ENCODE assay signal across 11 mouse cellular contexts in genomic region chr15:78044826-78045225, GRCm38 (mm10).
DNase-seq lines count a peak whose midpoint lies in the region; ATAC-seq and TF ChIP-seq lines count a peak whose summit lies in the region.
"Had no signal": no experiment of that assay in that cellular context is flagged by ENCODE, and none has a peak within 500 bp of the region (broad histone marks: within the 10 kb centered on the region; RNA-seq: fewer than 3 reads in every experiment).

No protein-coding gene starts in this region.

- intact Hi-C loops in heart, postnatal 36 days (cut with DNase I) = no loop called here

- H3K27me3 ChIP-seq in hindbrain, postnatal 0 days (ENCODE audit: insufficient read depth, low read length) = no peaks in the 10 kb centered on the region
- H3K27me3 ChIP-seq in hindbrain, embryonic 10.5 days (ENCODE audit: insufficient read depth, poor library complexity, severe bottlenecking) = no peaks in the 10 kb centered on the region
- no peaks in the 10 kb centered on the region for H3K27me3 ChIP-seq in intestine, embryonic 16.5 days (replicated peaks; ENCODE audit: control insufficient read depth, insufficient read depth, low read length)
- H3K27me3 ChIP-seq in liver, embryonic 11.5 days (replicated peaks; ENCODE audit: control insufficient read depth, insufficient read depth, low read length) = no peaks in the 10 kb centered on the region

- ATAC-seq in hindbrain, postnatal 0 days = peak; percentile 67
- ATAC-seq in intestine, embryonic 16.5 days = no peak
- no peak for ATAC-seq in liver, embryonic 11.5 days (replicated peaks; ENCODE audit: low FRiP score)

- no peaks in the 10 kb centered on the region for H3K9me3 ChIP-seq in hindbrain, postnatal 0 days (ENCODE audit: low read length)
- no peaks in the 10 kb centered on the region for H3K9me3 ChIP-seq in hindbrain, embryonic 10.5 days
- H3K9me3 ChIP-seq in intestine, embryonic 16.5 days (ENCODE audit: control insufficient read depth, low read length) = no peaks in the 10 kb centered on the region
- no peaks in the 10 kb centered on the region for H3K9me3 ChIP-seq in liver, embryonic 11.5 days (ENCODE audit: control insufficient read depth, low read length)
- H3K9me3 ChIP-seq: forebrain, embryonic 10.5 days had no signal

- H3K4me3 ChIP-seq in hindbrain, postnatal 0 days (ENCODE audit: low read length) = no peak overlapping the region
- H3K4me3 ChIP-seq in hindbrain, embryonic 10.5 days = no peak overlapping the region
- no peak overlapping the region for H3K4me3 ChIP-seq in intestine, embryonic 16.5 days (ENCODE audit: low read length)
- no peak overlapping the region for H3K4me3 ChIP-seq in liver, embryonic 11.5 days (ENCODE audit: low read depth, low read length)
- H3K4me3 ChIP-seq: forebrain, embryonic 10.5 days had no signal

- no peak overlapping the region for H3K4me2 ChIP-seq in hindbrain, postnatal 0 days (ENCODE audit: low read depth, low read length)
- H3K4me2 ChIP-seq in intestine, embryonic 16.5 days (ENCODE audit: low read depth, low read length) = no peak overlapping the region
- H3K4me2 ChIP-seq in liver, embryonic 11.5 days = no peak overlapping the region

- H3K4me1 ChIP-seq in hindbrain, postnatal 0 days (ENCODE audit: insufficient read depth, low read length) = peaks cover 6% of the 10 kb centered on the region; the same call in 1 of the 2 replicates
- H3K4me1 ChIP-seq in hindbrain, embryonic 10.5 days (replicated peaks) = no peaks in the 10 kb centered on the region
- H3K4me1 ChIP-seq in intestine, embryonic 16.5 days (ENCODE audit: control insufficient read depth, insufficient read depth, low read length) = no peaks in the 10 kb centered on the region
- no peaks in the 10 kb centered on the region for H3K4me1 ChIP-seq in liver, embryonic 11.5 days (replicated peaks; ENCODE audit: control insufficient read depth, insufficient read depth, low read length)
- H3K4me1 ChIP-seq: forebrain, embryonic 10.5 days had no signal

- WGBS in hindbrain, postnatal 0 days = 63% methylated on average over 6 of the region's 6 CpGs
- WGBS in hindbrain, embryonic 10.5 days = 77% methylated on average over 6 of the region's 6 CpGs
- 78% methylated on average over 6 of the region's 6 CpGs for WGBS in intestine, embryonic 16.5 days
- 70% methylated on average over 6 of the region's 6 CpGs for WGBS in liver, embryonic 11.5 days

- H3K36me3 ChIP-seq in hindbrain, postnatal 0 days (ENCODE audit: insufficient read depth, low read length) = no peaks in the 10 kb centered on the region
- no peaks in the 10 kb centered on the region for H3K36me3 ChIP-seq in hindbrain, embryonic 10.5 days
- no peaks in the 10 kb centered on the region for H3K36me3 ChIP-seq in intestine, embryonic 16.5 days (ENCODE audit: control insufficient read depth, insufficient read depth, low read length)
- no peaks in the 10 kb centered on the region for H3K36me3 ChIP-seq in liver, embryonic 11.5 days (ENCODE audit: control insufficient read depth, insufficient read depth, low read length)
- H3K36me3 ChIP-seq: forebrain, embryonic 10.5 days had no signal

- no peak for TF ChIP-seq CTCF in hindbrain, postnatal 0 days (IDR thresholded peaks at IDR 0.05; ENCODE audit: low read depth)

- no peak for DNase-seq in hindbrain, postnatal 0 days (ENCODE audit: low spot score)
- no peak for DNase-seq in hindbrain, embryonic 10.5 days (ENCODE audit: low spot score)
- peak; percentile 42 to 55 for DNase-seq in frontal cortex, postnatal 10 days (ENCODE audit: low spot score in 2 of 2)
- DNase-seq in layer of hippocampus, postnatal 36 days = peak; percentile 23 to 24
- peak; percentile 70 to 84 for DNase-seq in right cerebral cortex, postnatal 10 days (ENCODE audit: low spot score in 2 of 2)
- no peak for DNase-seq in heart, postnatal 36 days
- no peak for DNase-seq in liver, embryonic 11.5 days (ENCODE audit: low spot score)
- DNase-seq: gastrocnemius, postnatal 36 days; kidney, postnatal 10 days had no signal

- H3K9ac ChIP-seq in hindbrain, postnatal 0 days (replicated peaks; ENCODE audit: low read length) = no peak overlapping the region; the same call in 1 of the 2 replicates
- H3K9ac ChIP-seq in intestine, embryonic 16.5 days (ENCODE audit: low read depth, low read length) = no peak overlapping the region
- H3K9ac ChIP-seq in liver, embryonic 11.5 days (ENCODE audit: low read depth, low read length) = no peak overlapping the region

- H3K27ac ChIP-seq in hindbrain, postnatal 0 days = peak overlapping the region; percentile 62; the same call in 1 of the 2 replicates
- no peak overlapping the region for H3K27ac ChIP-seq in hindbrain, embryonic 10.5 days
- no peak overlapping the region for H3K27ac ChIP-seq in intestine, embryonic 16.5 days (ENCODE audit: low read length)
- no peak overlapping the region for H3K27ac ChIP-seq in liver, embryonic 11.5 days (ENCODE audit: low read depth, low read length)
- H3K27ac ChIP-seq: forebrain, embryonic 10.5 days had no signal

Comparison
In these comparisons a context has a peak if more than half of its experiments do, and no peak if none do; other contexts are left out.
1. DNase-seq: peak in frontal cortex, postnatal 10 days (2 of 2), layer of hippocampus, postnatal 36 days (2 of 2) and right cerebral cortex, postnatal 10 days (2 of 2); none in hindbrain, postnatal 0 days (single experiment), hindbrain, embryonic 10.5 days (single experiment), heart, postnatal 36 days (0 of 2) and liver, embryonic 11.5 days (single experiment).